Mouse (Mus musculus) MEL (cell line): ENCODE data around the gene Unc5cl.

Experiments used
- CTCF ChIP-seq, 3 experiments: IDR thresholded peaks in 2 of 3; conservative IDR thresholded peaks in 1 of 3; 2 replicates each; pipeline ENCODE4 v1.5.1; 2011 to 2012; ENCODE audit warnings: low read length in 3 of 3, low read depth in 2 of 3, mild to moderate bottlenecking in 2 of 3, improper control_type of control experiment in 1 of 3, inconsistent platforms in 1 of 3, mixed read lengths in 1 of 3, moderate library complexity in 1 of 3; ENCODE audit not compliant: control insufficient read depth in 1 of 3, insufficient read depth in 1 of 3, poor library complexity in 1 of 3, severe bottlenecking in 1 of 3
- KAT2A ChIP-seq: conservative IDR thresholded peaks from 2 replicates; pipeline ENCODE4 v1.6.1; 2012; ENCODE audit warnings: low read depth, low read length, improper control_type of control experiment, inconsistent platforms
- POLR2A ChIP-seq, 2 experiments: IDR thresholded peaks; 2 replicates each; pipeline ENCODE4 v1.6.1; 2011 to 2012; ENCODE audit warnings: low read length in 2 of 2, mild to moderate bottlenecking in 2 of 2, control low read depth in 1 of 2, improper control_type of control experiment in 1 of 2, low read depth in 1 of 2, moderate library complexity in 1 of 2; ENCODE audit not compliant: control insufficient read depth in 1 of 2, insufficient read depth in 1 of 2, poor library complexity in 1 of 2
- POLR2AphosphoS5 ChIP-seq: IDR thresholded peaks from 2 replicates; pipeline ENCODE4 v1.6.1; 2012; ENCODE audit warnings: low read depth, borderline replicate concordance, mild to moderate bottlenecking, inconsistent platforms, low read length, moderate library complexity, mixed read lengths
- RCOR1 ChIP-seq: IDR thresholded peaks from 2 replicates; pipeline ENCODE4 v1.6.1; 2012; ENCODE audit warnings: low read depth, mild to moderate bottlenecking, inconsistent platforms, low read length, improper control_type of control experiment

GRCm38 (mm10) chr17:48556223-48556962, 101.7 kb downstream of the Unc5cl start:
- no peak for TF ChIP-seq KAT2A
- TF ChIP-seq RCOR1 = no peak
- no peak for TF ChIP-seq POLR2A (IDR thresholded peaks at IDR 0.05; ENCODE audit: control insufficient read depth in 1 of 2, insufficient read depth in 1 of 2, low read depth in 1 of 2, low read length in 2 of 2, poor library complexity in 1 of 2)
- no peak for TF ChIP-seq CTCF (IDR thresholded peaks at IDR 0.05 in 2 of 3, conservative IDR thresholded peaks at IDR 0.05 in 1 of 3; ENCODE audit: control insufficient read depth in 1 of 3, insufficient read depth in 1 of 3, low read depth in 2 of 3, low read length in 3 of 3, poor library complexity in 1 of 3, severe bottlenecking in 1 of 3)
- TF ChIP-seq POLR2AphosphoS5 = no peak
